Mouse (Mus musculus) induced T-regulatory cell, adult 2 months (primary cell): ENCODE data around the gene Afap1l2.
A peak's percentile ranks its signal among the peaks of the same experiment; 100 is the strongest.

Experiments
- DNase-seq: peaks from one replicate; pipeline ENCODE4 v3.0.0-alpha.2; 2012; ENCODE audit warnings: low read depth

Gene Afap1l2

GRCm38 (mm10) chr19:57007781-57008710 lies at the start of gene Afap1l2:
Gene Afap1l2 (minus strand): TSS chr19:57008228.
- DNase-seq: peak; percentile 42

GRCm38 (mm10) chr19:57057568-57057967 lies 49.5 kb upstream of the Afap1l2 start:
- DNase-seq: peak; percentile 46

DNA sequence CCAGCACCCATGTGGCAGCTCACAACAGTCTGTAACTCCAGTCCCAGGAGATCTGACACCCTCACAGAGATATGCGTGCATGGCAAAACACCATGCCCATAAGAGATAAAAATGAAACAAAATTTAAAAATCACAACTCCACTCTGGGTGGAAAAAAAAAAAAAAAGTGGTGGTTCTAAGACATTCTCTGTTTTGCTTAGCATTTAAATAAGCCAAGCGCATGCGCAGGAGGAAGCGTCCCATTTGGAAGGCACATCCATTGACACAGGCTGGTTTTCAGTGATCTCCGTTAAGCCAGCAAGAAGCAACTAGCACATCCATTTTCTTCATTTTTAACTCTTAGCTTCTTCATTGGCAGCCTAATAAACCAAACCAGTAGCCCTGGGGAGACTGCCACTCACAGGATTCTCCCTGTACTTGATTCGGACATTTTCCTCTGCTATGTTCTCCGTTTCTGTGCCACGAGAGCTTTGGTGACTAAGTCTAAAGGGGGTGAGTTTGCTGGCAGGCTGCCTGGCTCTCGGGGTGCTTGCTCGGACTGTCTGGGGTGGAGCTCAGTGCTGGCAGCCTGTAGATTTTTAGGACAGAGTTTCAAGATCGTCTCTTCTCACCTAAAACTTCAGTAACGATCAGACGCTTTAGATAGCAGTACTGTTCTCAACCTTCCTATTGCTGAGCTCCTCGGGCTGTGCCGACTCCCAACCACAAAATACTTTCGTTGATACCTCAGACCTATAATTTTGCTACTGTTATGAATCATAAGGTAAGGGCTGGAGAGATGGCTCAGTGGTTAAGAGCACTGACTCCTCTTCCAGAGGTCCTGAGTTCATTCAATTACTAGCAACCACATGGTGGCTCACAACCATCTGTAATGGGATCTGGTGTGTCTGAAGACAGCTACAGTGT lies 47.4 kb upstream of the Afap1l2 start:
- DNase-seq: peak; percentile 64

DNA sequence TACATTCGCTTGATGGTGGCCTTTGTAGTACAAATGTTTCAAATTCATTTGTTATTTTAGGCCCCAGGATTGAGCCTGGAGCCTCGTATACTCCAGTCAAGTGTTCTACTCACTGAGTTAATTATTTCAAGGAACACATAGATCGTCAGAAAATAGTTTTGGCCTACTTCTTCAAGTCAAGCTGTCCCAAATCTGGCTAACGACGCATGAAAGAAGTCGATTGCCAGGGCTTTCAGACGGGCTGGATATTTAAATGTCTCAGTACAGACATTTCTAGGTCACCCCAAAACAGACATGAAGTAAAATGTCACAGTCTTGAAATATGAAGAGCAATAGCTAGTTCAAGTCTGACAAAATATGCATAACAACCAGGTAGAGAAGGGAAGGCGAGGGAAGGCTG lies 44.9 kb upstream of the Afap1l2 start:
- no peak for DNase-seq

GRCm38 (mm10) chr19:57052016-57052415 lies 44.0 kb upstream of the Afap1l2 start:
- no peak for DNase-seq

DNA sequence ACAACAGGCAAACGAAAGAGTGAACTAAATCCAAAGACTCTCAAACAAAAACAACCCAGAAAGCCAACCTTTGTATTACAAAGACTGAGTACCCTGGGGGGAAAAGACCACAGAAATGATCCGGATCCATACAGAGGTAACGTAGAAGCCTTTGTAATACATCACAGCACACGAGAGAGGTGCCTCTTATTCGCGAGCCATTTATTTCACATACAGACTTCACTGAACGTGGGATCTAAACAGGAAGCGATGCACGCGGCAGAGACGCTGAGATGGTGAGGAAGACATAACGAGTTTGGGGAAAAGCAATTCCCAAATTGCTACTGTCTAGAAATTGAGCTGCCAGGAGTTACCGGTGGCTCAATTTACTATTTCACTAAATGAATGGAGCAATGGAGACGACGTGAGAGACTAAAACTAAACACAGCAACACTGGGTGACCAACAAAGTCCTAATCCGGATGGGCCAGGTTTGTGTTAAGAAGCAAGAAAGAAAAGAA lies 41.6 kb upstream of the Afap1l2 start:
- DNase-seq: no peak

GRCm38 (mm10) chr19:57047671-57048320 lies 39.8 kb upstream of the Afap1l2 start:
- no peak for DNase-seq

- DNase-seq: peak; percentile 64
Measured at GRCm38 (mm10) chr19:57039258-57039657, 31.2 kb upstream of the Afap1l2 start.

DNA sequence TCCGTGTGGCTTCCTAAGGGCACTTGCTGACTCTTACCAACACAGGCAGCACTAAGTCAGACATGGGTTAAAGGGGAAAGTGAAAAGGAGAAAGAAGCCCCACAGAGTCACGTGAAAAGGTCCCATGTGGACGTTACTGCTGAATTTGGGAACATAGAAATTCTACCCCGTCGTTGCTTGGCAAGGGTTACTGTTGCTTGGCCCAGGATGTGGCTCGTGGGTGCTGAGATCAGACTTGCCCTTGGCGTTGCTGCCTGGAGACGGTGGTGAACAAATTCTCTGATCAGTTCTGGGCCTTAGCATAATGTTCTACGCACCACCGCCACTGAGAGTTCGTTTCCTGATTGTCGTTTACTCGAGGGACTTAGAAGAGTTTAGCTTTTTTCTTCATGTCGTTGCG lies 28.8 kb upstream of the Afap1l2 start:
- no peak for DNase-seq

- DNase-seq: peak; percentile 64
Measured at GRCm38 (mm10) chr19:57031582-57031981, 23.6 kb upstream of the Afap1l2 start.

GRCm38 (mm10) chr19:57029461-57029860 lies 21.4 kb upstream of the Afap1l2 start:
- no peak for DNase-seq

GRCm38 (mm10) chr19:57028327-57029179 lies 20.5 kb upstream of the Afap1l2 start:
- DNase-seq: no peak

DNA sequence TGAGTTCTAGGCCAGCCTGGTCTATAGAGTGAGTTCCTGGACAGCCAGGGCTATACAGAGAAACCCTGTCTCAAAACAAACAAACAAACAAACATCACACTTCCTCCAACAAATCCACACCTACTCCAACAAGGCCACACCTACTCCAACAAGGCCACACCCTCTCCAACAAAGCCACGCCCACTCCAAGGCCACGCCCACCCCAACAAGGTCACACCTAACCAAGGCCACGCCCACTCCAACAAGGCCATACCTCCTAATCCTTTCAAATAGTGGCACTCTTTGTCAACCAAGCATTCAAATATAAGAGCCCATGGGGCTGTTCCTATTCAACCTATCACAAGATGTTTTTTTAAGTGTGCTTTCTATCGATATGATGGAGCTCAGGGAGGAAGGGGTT lies 18.5 kb upstream of the Afap1l2 start:
- DNase-seq: peak; percentile 26

DNA sequence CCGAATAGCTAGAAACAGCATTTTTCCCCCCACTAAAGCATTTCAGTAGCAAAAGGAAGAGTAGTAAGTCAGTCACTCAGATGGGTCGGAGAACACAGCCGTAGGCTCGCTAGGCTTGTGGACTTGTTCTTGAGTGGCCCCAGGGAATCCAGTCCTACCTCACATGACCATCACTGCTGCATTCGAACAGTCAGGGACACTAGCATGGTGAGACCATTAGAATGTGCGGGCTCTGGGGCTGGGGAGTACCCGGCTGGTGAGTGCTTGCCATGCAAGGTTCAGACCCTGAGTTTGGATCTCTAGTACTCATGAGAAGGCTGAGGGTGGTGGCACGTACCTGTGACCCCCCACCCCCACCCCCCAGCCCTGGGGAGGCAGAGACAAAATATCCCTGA lies 9.8 kb upstream of the Afap1l2 start:
- no peak for DNase-seq

GRCm38 (mm10) chr19:57016995-57017784 lies 9.2 kb upstream of the Afap1l2 start:
- DNase-seq: no peak

DNA sequence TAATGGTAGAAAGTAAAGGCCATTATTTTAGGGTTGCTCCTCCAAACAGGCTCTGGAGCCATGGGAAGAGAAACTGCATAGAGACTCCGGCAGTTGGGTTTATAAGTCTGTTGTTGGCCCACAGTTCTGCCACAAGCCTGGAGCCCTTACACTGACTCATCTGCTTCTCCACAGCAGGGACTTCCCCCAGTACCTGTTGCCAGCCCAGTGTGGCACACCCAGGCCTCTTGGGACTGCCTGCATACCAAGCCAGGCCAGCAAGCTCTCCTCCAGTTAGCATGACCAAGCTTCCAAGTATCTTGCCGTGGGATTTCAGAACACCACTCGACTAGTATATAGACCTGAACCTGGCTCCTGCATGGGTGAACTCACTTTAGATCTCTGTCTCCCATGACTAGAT lies 6.8 kb upstream of the Afap1l2 start:
- DNase-seq: peak; percentile 47

DNA sequence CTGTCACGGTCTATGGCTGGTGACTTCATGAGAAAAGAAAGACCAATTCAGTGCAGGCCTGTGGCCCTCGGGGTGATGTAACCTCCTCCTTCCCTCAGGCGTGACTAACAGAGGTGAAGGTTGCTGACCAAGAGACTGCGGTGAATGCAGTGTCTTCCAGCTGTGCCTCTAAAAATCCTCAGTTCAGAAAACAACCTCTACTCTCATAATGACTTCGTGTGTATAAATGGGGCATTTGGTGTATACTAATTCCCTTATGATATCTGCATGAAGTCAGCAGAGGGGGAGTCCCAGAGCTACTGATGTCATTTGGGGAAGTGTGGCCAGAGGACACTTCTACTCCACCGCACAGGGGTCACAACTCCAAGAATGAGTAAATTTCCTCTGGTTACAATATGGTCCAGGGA lies 5.2 kb upstream of the Afap1l2 start:
- DNase-seq: peak; percentile 38

DNA sequence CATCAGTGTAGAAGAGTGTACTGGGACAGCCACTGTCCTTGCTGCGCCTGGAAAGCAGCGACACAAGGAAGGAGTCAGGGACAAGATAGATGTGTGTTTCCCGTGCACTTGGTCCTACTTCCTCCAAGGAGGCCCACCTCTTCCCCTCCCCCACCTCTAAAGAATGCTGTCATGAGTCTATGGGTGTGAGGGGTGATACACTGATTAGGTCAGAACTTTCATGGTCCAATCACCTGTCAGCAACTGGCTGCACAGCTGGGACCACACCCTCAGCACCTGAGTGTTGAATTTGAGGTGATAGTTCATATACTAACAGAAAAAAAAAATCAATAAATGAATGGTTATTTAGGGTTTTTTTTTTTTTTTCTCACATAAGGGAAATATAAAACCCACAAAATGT lies 4.0 kb upstream of the Afap1l2 start:
- no peak for DNase-seq

- no peak for DNase-seq
Measured at GRCm38 (mm10) chr19:57010064-57010463, 2.0 kb upstream of the Afap1l2 start.

DNA sequence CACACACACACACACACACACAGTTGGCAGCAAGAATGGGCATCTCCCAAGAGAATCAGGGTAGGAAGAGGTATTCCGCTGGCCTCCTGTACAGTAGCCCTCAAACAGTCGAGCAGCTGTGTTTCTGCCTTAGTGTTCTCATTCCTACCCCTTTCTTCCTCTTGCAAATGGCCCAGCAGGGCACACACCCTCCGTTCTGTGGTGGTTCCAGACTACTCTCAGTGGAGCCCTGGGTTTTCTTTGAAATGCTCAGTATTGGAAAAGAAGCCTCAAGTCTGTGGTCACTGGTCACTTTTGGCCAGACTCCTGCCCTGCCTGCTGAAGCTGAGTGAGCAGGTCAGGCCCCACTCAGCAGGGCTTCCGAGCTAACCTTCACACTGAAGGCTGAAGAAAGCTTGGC lies 1.6 kb upstream of the Afap1l2 start:
- no peak for DNase-seq
